Mouse (Mus musculus): ENCODE measurements at regions not wholly inside any gene's neighbourhood (a gene's known extent, or its start where the extent isn't known, plus 50 kb on each side); places are given as distances from the start of the nearest gene placed in this dataset.

- DNase-seq (ENCODE audit: low spot score in 2 of 2) = no peak
Observed at GRCm38 (mm10) chr9:47387716-47388300, 142.2 kb upstream of the Cadm1 start.

GRCm38 (mm10) chr9:47389901-47390300 is 140.1 kb upstream of the Cadm1 start:
- DNase-seq (ENCODE audit: low spot score in 2 of 2) = no peak

GRCm38 (mm10) chr9:47391669-47392068 is 138.3 kb upstream of the Cadm1 start:
- no peak for DNase-seq (ENCODE audit: low spot score in 2 of 2)

- no peak for DNase-seq (ENCODE audit: low spot score in 2 of 2)
Observed at GRCm38 (mm10) chr9:47399598-47399997, 130.4 kb upstream of the Cadm1 start.

- no peak for DNase-seq (ENCODE audit: low spot score in 2 of 2)
Observed at GRCm38 (mm10) chr9:47400117-47400823, 129.7 kb upstream of the Cadm1 start.

GRCm38 (mm10) chr9:47401511-47401910 is 128.5 kb upstream of the Cadm1 start:
- no peak for DNase-seq (ENCODE audit: low spot score in 2 of 2)

- DNase-seq (ENCODE audit: low spot score in 2 of 2) = no peak
Observed at GRCm38 (mm10) chr9:47403317-47403716, 126.7 kb upstream of the Cadm1 start.

- DNase-seq (ENCODE audit: low spot score in 2 of 2) = no peak
Observed at GRCm38 (mm10) chr9:47404821-47405220, 125.2 kb upstream of the Cadm1 start.

GRCm38 (mm10) chr9:47405547-47405946 is 124.4 kb upstream of the Cadm1 start:
- no peak for DNase-seq (ENCODE audit: low spot score in 2 of 2)

GRCm38 (mm10) chr9:47407007-47407670 is 122.8 kb upstream of the Cadm1 start:
- no peak for DNase-seq (ENCODE audit: low spot score in 2 of 2)

- no peak for DNase-seq (ENCODE audit: low spot score in 2 of 2)
Observed at GRCm38 (mm10) chr9:47408061-47408460, 121.9 kb upstream of the Cadm1 start.

GRCm38 (mm10) chr9:47409579-47409978 is 120.4 kb upstream of the Cadm1 start:
- no peak for DNase-seq (ENCODE audit: low spot score in 2 of 2)

GRCm38 (mm10) chr9:47412786-47413185 is 117.2 kb upstream of the Cadm1 start:
- no peak for DNase-seq (ENCODE audit: low spot score in 2 of 2)

- no peak for DNase-seq (ENCODE audit: low spot score in 2 of 2)
Observed at GRCm38 (mm10) chr9:47414350-47414988, 115.5 kb upstream of the Cadm1 start.

GRCm38 (mm10) chr9:47422151-47422599 is 107.8 kb upstream of the Cadm1 start:
- DNase-seq (ENCODE audit: low spot score in 2 of 2) = peak in 1 of 2 experiments; percentile 8

GRCm38 (mm10) chr9:47422741-47423461 is 107.1 kb upstream of the Cadm1 start:
- peak; percentile 22 to 65 for DNase-seq (ENCODE audit: low spot score in 2 of 2)

GRCm38 (mm10) chr9:47423462-47423832 is 106.5 kb upstream of the Cadm1 start:
- no peak for DNase-seq (ENCODE audit: low spot score in 2 of 2)

GRCm38 (mm10) chr9:47424191-47424590 is 105.8 kb upstream of the Cadm1 start:
- DNase-seq (ENCODE audit: low spot score in 2 of 2) = no peak

GRCm38 (mm10) chr9:47426712-47427111 is 103.3 kb upstream of the Cadm1 start:
- no peak for DNase-seq (ENCODE audit: low spot score in 2 of 2)

- no peak for DNase-seq (ENCODE audit: low spot score in 2 of 2)
Observed at GRCm38 (mm10) chr9:47428710-47429341, 101.1 kb upstream of the Cadm1 start.

- no peak for DNase-seq (ENCODE audit: low spot score in 2 of 2)
Observed at GRCm38 (mm10) chr9:47429691-47430090, 100.3 kb upstream of the Cadm1 start.

All from adrenal gland, postnatal 4 days (tissue).